Mouse (Mus musculus) macrophage (primary cell): ENCODE data around the gene Cox18. TPM values are rescaled to one million over a fixed set of nuclear protein-coding genes. Genes with fewer than 3 reads are reported as not detected.

Source experiments
- H3K27ac ChIP-seq: fragments of 350-480 bp; formaldehyde crosslinking; 2 replicates; pipeline ENCODE4 v1.9.0; 2021
- H3K36me3 ChIP-seq: fragments of 350-480 bp; formaldehyde crosslinking; 2 replicates; pipeline ENCODE4 v1.9.0; 2021; ENCODE audit errors: inconsistent target
- H3K4me3 ChIP-seq: fragments of 350-480 bp; formaldehyde crosslinking; 2 replicates; pipeline ENCODE4 v1.9.0; 2021; ENCODE audit errors: inconsistent target
- H3K79me2 ChIP-seq: fragments of 350-480 bp; formaldehyde crosslinking; 2 replicates; pipeline ENCODE4 v1.9.0; 2021; ENCODE audit errors: inconsistent target
- WGBS: methylation state at CpG from one replicate; pipeline ENCODE4 v1.1.7; 2026; ENCODE audit warnings: inconsistent platforms; ENCODE audit not compliant: missing documents; 5-methylcytosine and 5-hydroxymethylcytosine counted together
- polyA plus RNA-seq: library from polyadenylated mRNA; stranded (reverse); fragments of 250-400 nt; gene quantifications from 3 replicates; pipeline ENCODE4 v1.2.4, GENCODE M21; 2018; ENCODE audit warnings: inconsistent platforms

The Cox18 gene
- polyA plus RNA-seq, 1 experiment from 2014 or later: 4.0 TPM

DNA sequence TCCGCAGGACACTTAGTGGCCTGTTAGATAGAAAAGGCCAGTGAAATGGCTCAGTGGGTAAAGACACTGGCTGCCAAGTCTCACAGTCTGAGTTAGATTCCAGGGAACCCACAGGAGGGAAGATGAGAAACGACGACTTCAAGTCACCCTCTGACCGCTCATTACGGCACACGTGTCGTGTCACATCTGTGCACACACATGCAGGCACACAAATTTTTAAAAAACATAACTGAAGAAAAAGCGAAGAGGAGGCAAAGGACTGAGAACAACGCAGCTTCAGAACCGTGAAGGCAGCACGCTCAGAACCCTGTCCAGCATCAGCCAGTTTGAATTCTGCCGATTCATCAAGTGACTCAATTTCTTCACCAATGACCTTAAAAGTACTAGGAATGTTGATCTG lies 10.4 kb downstream of the Cox18 start:
- no peaks in the 10 kb centered on the region for H3K79me2 ChIP-seq
- WGBS: 98% methylated on average over 12 of the region's 12 CpGs
- H3K27ac ChIP-seq: no peak overlapping the region
- H3K4me3 ChIP-seq: no peak overlapping the region
- peaks cover 28% of the 10 kb centered on the region for H3K36me3 ChIP-seq

DNA sequence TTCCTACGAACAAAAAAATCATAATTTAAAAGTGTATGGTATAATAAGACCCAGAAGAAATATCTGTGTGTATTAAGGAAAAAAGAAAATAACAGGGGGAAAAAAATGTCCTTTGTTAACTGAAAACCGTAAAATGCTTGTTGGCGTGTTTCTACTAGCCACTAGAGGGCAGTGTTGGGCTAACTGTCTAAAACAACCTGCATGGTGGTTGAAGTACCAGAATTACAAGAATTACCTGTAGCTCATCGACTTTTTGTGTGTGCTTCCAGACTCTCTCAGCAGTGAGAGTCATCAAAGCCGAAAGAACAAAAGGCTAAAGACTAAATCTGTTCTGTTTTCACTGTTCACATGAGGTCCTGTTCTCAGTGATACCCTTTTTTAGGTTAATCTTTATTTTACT lies 20.6 kb downstream of the Cox18 start:
- no peaks in the 10 kb centered on the region for H3K36me3 ChIP-seq
- H3K79me2 ChIP-seq: no peaks in the 10 kb centered on the region
- 13% methylated on average over 5 of the region's 5 CpGs for WGBS
- no peak overlapping the region for H3K4me3 ChIP-seq
- no peak overlapping the region for H3K27ac ChIP-seq

DNA sequence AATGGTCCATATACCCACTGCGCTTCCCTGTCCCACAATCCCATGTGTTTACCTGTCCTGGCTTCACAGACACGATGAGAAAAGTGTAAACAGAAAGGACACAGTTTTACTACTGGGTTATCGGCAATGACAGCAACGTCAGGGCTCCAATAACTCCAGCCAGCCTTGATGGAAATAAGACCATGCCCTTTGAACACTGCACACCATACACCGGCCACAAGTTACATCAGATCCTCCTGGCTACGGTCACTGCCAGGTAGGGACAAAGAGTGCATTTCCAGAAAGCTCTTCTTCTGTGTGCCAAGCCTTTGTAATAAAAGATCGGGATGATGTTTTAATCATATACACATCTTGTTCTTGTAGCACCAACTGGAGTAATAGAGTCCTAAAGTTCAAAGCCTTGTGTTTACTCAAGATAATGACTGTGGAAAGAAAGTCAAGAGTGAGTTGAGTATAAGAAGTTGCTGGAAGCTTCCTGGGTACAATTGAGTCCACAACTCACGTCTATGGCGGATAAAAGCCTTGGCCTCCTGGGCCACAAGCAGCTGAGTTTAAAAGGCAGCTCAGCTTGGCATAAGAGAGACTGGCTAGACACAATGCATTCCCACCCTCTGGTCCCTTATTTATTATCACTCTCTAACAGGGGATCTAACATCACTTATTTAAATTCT lies 21.2 kb downstream of the Cox18 start:
- Histone ChIP-seq H3K36me3 (no peaks in the 10 kb centered on the region), H3K79me2 (no peaks in the 10 kb centered on the region), H3K4me3 (no peak overlapping the region), H3K27ac (no peak overlapping the region)
- 86% methylated on average over 9 of the region's 9 CpGs for WGBS

DNA sequence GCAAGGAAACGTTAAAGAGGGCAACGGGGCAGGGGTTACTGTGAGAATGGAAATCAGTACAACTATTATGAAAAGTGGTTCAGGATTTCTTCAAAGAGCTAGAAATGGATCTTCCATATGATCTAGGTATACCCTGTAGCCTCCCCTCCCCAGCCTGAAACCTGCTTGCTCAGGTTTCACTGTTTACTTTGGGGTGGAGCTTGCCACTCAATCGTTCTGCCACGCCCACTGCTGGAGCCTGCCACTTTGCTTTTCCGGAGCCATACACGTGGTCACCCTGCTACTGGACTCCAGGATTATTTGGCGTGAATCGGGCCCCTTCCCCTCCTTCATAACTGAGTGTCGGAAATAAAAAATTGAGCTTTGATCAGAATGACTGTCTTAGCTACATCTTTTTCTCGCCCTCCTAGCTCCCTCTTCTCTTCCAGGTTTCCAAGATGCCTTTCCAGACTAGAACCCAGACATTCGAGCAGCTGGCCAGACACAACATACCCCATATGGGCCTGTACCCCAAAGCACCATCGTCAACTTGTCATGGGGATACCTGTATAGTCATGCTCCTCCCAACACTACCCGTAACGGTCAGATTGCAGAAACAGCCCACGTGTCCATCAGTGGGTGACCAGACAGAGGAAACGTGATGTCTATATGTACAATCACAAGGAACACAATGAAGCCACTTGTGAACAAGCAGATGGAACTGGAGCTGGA lies 23.7 kb downstream of the Cox18 start:
- no peaks in the 10 kb centered on the region for H3K36me3 ChIP-seq
- 64% methylated on average over 16 of the region's 16 CpGs for WGBS
- no peak overlapping the region for H3K4me3 ChIP-seq
- no peaks in the 10 kb centered on the region for H3K79me2 ChIP-seq
- no peak overlapping the region for H3K27ac ChIP-seq

DNA sequence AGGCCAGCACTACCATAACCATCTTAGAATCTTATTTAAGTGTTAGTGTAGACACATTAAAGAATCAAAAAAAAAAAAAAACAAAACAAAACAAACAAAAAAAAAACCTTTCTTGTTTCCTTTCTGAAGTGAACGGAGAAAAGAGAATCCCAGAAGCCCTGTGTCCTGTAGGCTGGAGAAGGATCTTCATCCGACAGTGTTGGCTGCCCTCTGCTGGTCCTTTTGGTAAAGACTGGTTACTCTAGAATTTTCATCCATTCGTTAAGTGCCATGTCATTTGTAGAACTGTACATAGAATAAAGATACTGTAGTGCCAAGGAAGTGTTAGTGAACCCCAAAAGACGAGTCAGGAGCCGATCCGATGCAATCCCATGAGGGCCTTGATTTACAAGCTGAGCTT lies 29.0 kb downstream of the Cox18 start:
- H3K79me2 ChIP-seq: no peaks in the 10 kb centered on the region
- H3K4me3 ChIP-seq: no peak overlapping the region
- H3K36me3 ChIP-seq: no peaks in the 10 kb centered on the region
- H3K27ac ChIP-seq: no peak overlapping the region
- 22% methylated on average over 6 of the region's 6 CpGs for WGBS

DNA sequence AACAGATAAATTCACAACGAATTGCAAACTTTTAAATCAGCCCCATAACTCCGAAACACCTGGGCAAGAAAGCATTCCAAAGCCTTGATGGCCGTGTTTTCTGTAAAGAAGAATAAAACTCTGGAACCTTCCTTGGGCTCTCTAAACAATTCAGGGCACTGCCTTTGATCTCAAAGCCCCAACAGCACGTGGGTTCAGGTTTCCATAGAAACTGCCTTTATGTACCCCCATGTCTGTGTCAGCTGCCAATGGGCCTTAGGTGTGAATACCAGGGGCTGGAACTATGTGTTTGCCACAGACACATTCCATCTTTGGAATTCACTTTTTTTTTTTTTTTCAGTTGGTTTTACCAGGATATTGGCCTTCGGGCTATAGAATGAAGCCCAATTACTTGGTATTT lies 41.0 kb downstream of the Cox18 start:
- Histone ChIP-seq H3K36me3 (no peaks in the 10 kb centered on the region), H3K27ac (no peak overlapping the region), H3K4me3 (no peak overlapping the region), H3K79me2 (no peaks in the 10 kb centered on the region)
- 69% methylated on average over 4 of the region's 5 CpGs for WGBS

DNA sequence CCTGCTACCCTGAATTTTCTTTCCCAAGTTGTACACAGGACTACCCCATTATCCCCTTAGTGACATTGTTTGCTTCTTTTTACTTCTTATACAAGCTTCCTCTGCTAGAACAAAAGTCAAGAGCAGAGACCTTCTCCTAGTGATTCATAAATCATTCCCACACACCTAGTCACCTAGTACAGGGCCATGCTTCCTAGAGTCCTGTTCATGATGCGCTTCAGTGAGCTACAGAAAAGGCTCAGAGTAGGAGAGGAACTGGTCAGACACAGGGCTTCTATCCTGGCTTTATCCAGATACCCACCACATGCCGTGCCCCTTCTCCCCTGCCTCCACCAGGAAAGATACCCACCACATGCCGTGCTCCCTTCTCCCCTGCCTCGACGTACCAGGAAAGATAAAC lies 44.7 kb downstream of the Cox18 start:
- WGBS: 78% methylated on average over 2 of the region's 5 CpGs
- Histone ChIP-seq H3K79me2 (no peaks in the 10 kb centered on the region), H3K27ac (no peak overlapping the region), H3K4me3 (no peak overlapping the region), H3K36me3 (no peaks in the 10 kb centered on the region)

DNA sequence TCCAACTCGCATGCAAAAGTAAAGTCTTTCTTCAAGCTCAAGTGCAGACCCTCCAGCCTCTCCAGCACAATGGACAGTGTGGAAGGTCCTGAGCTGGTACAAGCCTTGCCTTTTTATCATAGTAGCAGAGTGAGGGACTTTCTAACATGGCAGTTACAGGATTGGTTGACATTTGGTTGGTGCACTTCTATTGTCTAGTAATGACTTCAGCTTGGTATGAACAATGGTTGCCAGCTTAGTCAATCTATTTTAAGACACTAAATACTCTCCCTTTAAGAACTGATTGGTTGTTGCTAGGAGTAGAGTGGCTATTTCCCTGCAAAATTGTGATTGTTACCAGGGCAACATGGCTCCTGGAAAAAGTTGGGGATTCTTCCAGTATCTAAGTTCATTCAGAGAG lies 45.7 kb downstream of the Cox18 start:
- 85% methylated on average over 1 of the region's 1 CpGs for WGBS

More for the DNA sequence above, 45.7 kb downstream of the Cox18 start:
- H3K79me2 ChIP-seq: no peaks in the 10 kb centered on the region
- no peaks in the 10 kb centered on the region for H3K36me3 ChIP-seq
- no peak overlapping the region for H3K27ac ChIP-seq
- H3K4me3 ChIP-seq: no peak overlapping the region

Other genes with a start within 250 kb of the Cox18 start
- gene Ankrd17, start 142.6 kb upstream of the Cox18 start, polyA plus RNA-seq: 35.4 to 87.9 TPM (median 48.7 TPM) in 3 replicates
- 0.74 to 1.5 TPM (median 1.4 TPM) in 3 replicates for gene Gm9958, start 143.2 kb upstream of the Cox18 start, polyA plus RNA-seq
- not detected in 3 replicates for gene Alb, start 236.9 kb upstream of the Cox18 start, polyA plus RNA-seq